ENCODE assay signal across 8 mouse cellular contexts in the genomic region with DNA sequence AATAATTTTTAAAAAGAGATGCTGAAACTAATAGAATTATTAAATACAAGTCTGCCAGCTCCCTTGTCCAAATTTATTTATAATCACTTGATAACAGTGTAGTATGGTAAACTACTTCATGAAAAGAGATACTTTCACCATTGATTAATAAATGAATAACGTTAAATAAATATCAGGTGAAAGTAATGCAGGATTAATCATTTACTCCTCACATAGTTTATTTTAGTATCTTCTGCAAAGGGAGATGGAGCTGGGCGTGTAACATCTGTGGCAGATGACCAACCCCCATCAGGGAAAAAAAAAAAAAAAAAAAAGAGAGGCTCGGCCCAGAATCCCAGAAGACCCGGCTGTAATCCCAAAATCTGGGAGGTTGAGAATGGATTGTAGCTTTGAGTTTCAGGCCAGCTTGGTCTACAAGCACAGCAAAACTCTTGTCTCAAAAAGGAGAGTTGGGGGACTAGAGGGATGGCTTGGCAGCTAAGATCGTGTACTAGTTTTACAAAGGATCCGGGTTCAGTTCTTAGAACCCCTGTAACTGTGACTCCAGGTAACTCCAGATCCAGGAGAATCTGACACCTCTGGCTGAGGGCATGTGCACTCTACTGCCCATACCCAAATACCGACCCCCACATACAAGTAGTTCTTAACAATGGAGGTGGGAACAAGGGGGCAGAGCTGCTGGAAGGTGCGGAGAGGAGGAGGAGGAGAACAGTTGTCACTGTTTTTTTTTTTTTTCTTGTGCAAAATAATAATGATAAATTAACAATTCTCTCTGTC. TPM values are rescaled to one million over a fixed set of nuclear protein-coding genes. Genes with fewer than 3 reads are reported as not detected.
A peak's percentile ranks its signal among the peaks of the same experiment; 100 is the strongest.
DNase-seq lines count a peak whose midpoint lies in the region; ATAC-seq and TF ChIP-seq lines count a peak whose summit lies in the region.

No protein-coding gene starts in this region.

- 0 out of 2 replicates have a peak, but pooled peaks cover 1% of the 10 kb centered on the region for H3K4me1 ChIP-seq in cortical plate, adult 2 months (ENCODE audit: control insufficient read depth, insufficient read depth, low read length)
- H3K4me1 ChIP-seq in intestine, embryonic 14.5 days (replicated peaks; ENCODE audit: control insufficient read depth, insufficient read depth, low read length) = peaks cover 10% of the 10 kb centered on the region
- H3K4me1 ChIP-seq in neural tube, embryonic 11.5 days (ENCODE audit: control insufficient read depth, insufficient read depth, low read length) = peaks cover 10% of the 10 kb centered on the region; the same call in 1 of the 2 replicates

- 27% methylated on average over 8 of the region's 8 CpGs for WGBS in intestine, embryonic 14.5 days
- WGBS in neural tube, embryonic 11.5 days = 36% methylated on average over 8 of the region's 8 CpGs

- H3K4me3 ChIP-seq in layer of hippocampus, adult 2 months = peak overlapping the region; percentile 99
- H3K4me3 ChIP-seq in cortical plate, adult 2 months (ENCODE audit: insufficient read depth, low read length) = peak overlapping the region; percentile 79; the same call in 1 of the 2 replicates
- H3K4me3 ChIP-seq in intestine, embryonic 14.5 days (ENCODE audit: low read depth, low read length) = peak overlapping the region; percentile 94
- peak overlapping the region; percentile 83 for H3K4me3 ChIP-seq in neural tube, embryonic 11.5 days (ENCODE audit: low read depth, low read length)

- no peak for DNase-seq in layer of hippocampus, adult 2 months (ENCODE audit: low spot score in 2 of 2)
- DNase-seq in layer of hippocampus, postnatal 25 days (ENCODE audit: extremely low spot score in 1 of 2, low spot score in 1 of 2) = no peak
- no peak for DNase-seq in intestine, embryonic 14.5 days (ENCODE audit: low spot score)
- no peak for DNase-seq in neural tube, embryonic 11.5 days (ENCODE audit: low spot score)
- DNase-seq in right cerebral cortex, postnatal 4 days = no peak
- DNase-seq in cerebellum, postnatal 25 days = no peak
- no peak for DNase-seq in ovary, postnatal 36 days (ENCODE audit: low spot score)

- no peaks in the 10 kb centered on the region for H3K27me3 ChIP-seq in intestine, embryonic 14.5 days (replicated peaks; ENCODE audit: control insufficient read depth, insufficient read depth, low read length)
- H3K27me3 ChIP-seq in neural tube, embryonic 11.5 days (ENCODE audit: control insufficient read depth, insufficient read depth, low read length) = no peaks in the 10 kb centered on the region

- ATAC-seq in intestine, embryonic 14.5 days (replicated peaks; ENCODE audit: low FRiP score, low TSS enrichment, low read depth) = no peak
- ATAC-seq in neural tube, embryonic 11.5 days (ENCODE audit: insufficient read depth, low FRiP score, low TSS enrichment) = no peak

- peak overlapping the region; percentile 94 for H3K9ac ChIP-seq in intestine, embryonic 14.5 days (ENCODE audit: low read length)
- peak overlapping the region; percentile 47 for H3K9ac ChIP-seq in neural tube, embryonic 11.5 days (ENCODE audit: low read length)

- no peaks in the 10 kb centered on the region for H3K9me3 ChIP-seq in intestine, embryonic 14.5 days (ENCODE audit: control insufficient read depth, low read length)
- no peaks in the 10 kb centered on the region for H3K9me3 ChIP-seq in neural tube, embryonic 11.5 days (ENCODE audit: control insufficient read depth, low read length)

- H3K36me3 ChIP-seq in intestine, embryonic 14.5 days (ENCODE audit: control insufficient read depth, insufficient read depth, low read length) = peaks cover 41% of the 10 kb centered on the region
- no peaks in the 10 kb centered on the region; the same call in 1 of the 2 replicates for H3K36me3 ChIP-seq in neural tube, embryonic 11.5 days (ENCODE audit: control insufficient read depth, insufficient read depth, low read length)

- no peak for TF ChIP-seq POLR2A in cortical plate, adult 2 months (IDR thresholded peaks at IDR 0.05; ENCODE audit: extremely low read depth, insufficient read depth, low read length)

- peak overlapping the region; percentile 64 for H3K4me2 ChIP-seq in intestine, embryonic 14.5 days (ENCODE audit: low read length)
- peak overlapping the region; percentile 57 for H3K4me2 ChIP-seq in neural tube, embryonic 11.5 days (ENCODE audit: low read depth)

- H3K27ac ChIP-seq in layer of hippocampus, adult 2 months = peak overlapping the region; percentile 98; the same call in 1 of the 2 replicates
- H3K27ac ChIP-seq in cortical plate, adult 2 months (ENCODE audit: insufficient read depth, low read length) = no peak overlapping the region
- H3K27ac ChIP-seq in intestine, embryonic 14.5 days (ENCODE audit: low read depth) = no peak overlapping the region
- H3K27ac ChIP-seq in neural tube, embryonic 11.5 days (ENCODE audit: low read depth, low read length) = no peak overlapping the region

- TF ChIP-seq CTCF in layer of hippocampus, adult 2 months (conservative IDR thresholded peaks at IDR 0.05) = no peak
- TF ChIP-seq CTCF in cortical plate, adult 2 months (IDR thresholded peaks at IDR 0.05; ENCODE audit: extremely low read depth, insufficient read depth, low read length) = no peak

RNA-seq across cellular contexts. Expression of a gene that starts 1.1 kb away (rescaled TPM):
- 10 to 100 TPM; 28.4 to 30.9 TPM for total RNA-seq in layer of hippocampus, adult 2 months (2021)
- 10 to 100 TPM; 29.3 to 34.7 TPM for total RNA-seq in layer of hippocampus, postnatal 25 days (2021)
- 16.2 and 16.8 TPM in 2 replicates for polyA plus RNA-seq in cortical plate, adult 2 months (2012; rRNA removed)
- 22.3 and 22.8 TPM in 2 replicates for polyA plus RNA-seq in intestine, embryonic 14.5 days (2014; fragmentation: Nextera tagmentation; extraction: Ambion mirVana)
- 29.6 and 33.3 TPM in 2 replicates for polyA plus RNA-seq in neural tube, embryonic 11.5 days (2014; fragmentation: Nextera tagmentation; extraction: Ambion mirVana)

RNA-seq across cellular contexts. Expression of a gene that starts 28.7 kb away (rescaled TPM):
- total RNA-seq in layer of hippocampus, adult 2 months (2021) = 10 to 100 TPM; 49.3 to 52.3 TPM
- 10 to 100 TPM; 44.7 to 48.6 TPM for total RNA-seq in layer of hippocampus, postnatal 25 days (2021)
- polyA plus RNA-seq in cortical plate, adult 2 months (2012; rRNA removed) = 56.6 and 59.7 TPM in 2 replicates
- polyA plus RNA-seq in intestine, embryonic 14.5 days (2014; fragmentation: Nextera tagmentation; extraction: Ambion mirVana) = 43.7 and 52.3 TPM in 2 replicates
- polyA plus RNA-seq in neural tube, embryonic 11.5 days (2014; fragmentation: Nextera tagmentation; extraction: Ambion mirVana) = 69.8 and 70.4 TPM in 2 replicates

RNA-seq across cellular contexts. Expression of a gene that starts 37.1 kb away (rescaled TPM):
- 10 to 100 TPM; 20.4 to 23.2 TPM for total RNA-seq in layer of hippocampus, adult 2 months (2021)
- 10 to 100 TPM; 16.9 to 23.5 TPM for total RNA-seq in layer of hippocampus, postnatal 25 days (2021)
- 39.9 and 46.2 TPM in 2 replicates for polyA plus RNA-seq in cortical plate, adult 2 months (2012; rRNA removed)
- polyA plus RNA-seq in intestine, embryonic 14.5 days (2014; fragmentation: Nextera tagmentation; extraction: Ambion mirVana) = 97.9 and 117 TPM in 2 replicates
- polyA plus RNA-seq in neural tube, embryonic 11.5 days (2014; fragmentation: Nextera tagmentation; extraction: Ambion mirVana) = 94.3 and 96.1 TPM in 2 replicates
